Mouse (Mus musculus): ENCODE measurements around the gene Tnfrsf13c.

The Tnfrsf13c gene

GRCm38 (mm10) chr15:82208307-82208706 lies 15.9 kb downstream of the Tnfrsf13c start:
- no peak for DNase-seq (ENCODE audit: low spot score in 2 of 2)

- DNase-seq (ENCODE audit: low spot score in 2 of 2): no peak
These were observed 16.5 kb downstream of the Tnfrsf13c start for GRCm38 (mm10) chr15:82207504-82208219.

- DNase-seq (ENCODE audit: low spot score in 2 of 2): no peak
These were observed 17.1 kb downstream of the Tnfrsf13c start for GRCm38 (mm10) chr15:82207105-82207459.

- DNase-seq (ENCODE audit: low spot score in 2 of 2): no peak
These were observed 17.6 kb downstream of the Tnfrsf13c start for GRCm38 (mm10) chr15:82206365-82207104.

GRCm38 (mm10) chr15:82204680-82205371 lies 19.3 kb downstream of the Tnfrsf13c start:
- DNase-seq (ENCODE audit: low spot score in 2 of 2): no peak

- DNase-seq (ENCODE audit: low spot score in 2 of 2): no peak
These were observed 20.4 kb downstream of the Tnfrsf13c start for GRCm38 (mm10) chr15:82203611-82204351.

- DNase-seq (ENCODE audit: low spot score in 2 of 2): no peak
These were observed 21.1 kb downstream of the Tnfrsf13c start for GRCm38 (mm10) chr15:82203090-82203489.

GRCm38 (mm10) chr15:82202086-82202485 lies 22.1 kb downstream of the Tnfrsf13c start:
- DNase-seq (ENCODE audit: low spot score in 2 of 2): no peak

GRCm38 (mm10) chr15:82199546-82199945 lies 24.6 kb downstream of the Tnfrsf13c start:
- DNase-seq (ENCODE audit: low spot score in 2 of 2): no peak

GRCm38 (mm10) chr15:82198342-82198741 lies 25.8 kb downstream of the Tnfrsf13c start:
- DNase-seq (ENCODE audit: low spot score in 2 of 2): no peak

- no peak for DNase-seq (ENCODE audit: low spot score in 2 of 2)
These were observed 26.2 kb downstream of the Tnfrsf13c start for GRCm38 (mm10) chr15:82197937-82198336.

- DNase-seq (ENCODE audit: low spot score in 2 of 2): no peak
These were observed 26.9 kb downstream of the Tnfrsf13c start for GRCm38 (mm10) chr15:82197246-82197750.

GRCm38 (mm10) chr15:82196300-82196699 lies 27.9 kb downstream of the Tnfrsf13c start:
- no peak for DNase-seq (ENCODE audit: low spot score in 2 of 2)

- DNase-seq (ENCODE audit: low spot score in 2 of 2): no peak
These were observed 31.6 kb downstream of the Tnfrsf13c start for GRCm38 (mm10) chr15:82192617-82193016.

GRCm38 (mm10) chr15:82188481-82189240 lies 35.5 kb downstream of the Tnfrsf13c start:
- DNase-seq (ENCODE audit: low spot score in 2 of 2): peak; percentile 40 to 59

GRCm38 (mm10) chr15:82187924-82188323 lies 36.2 kb downstream of the Tnfrsf13c start:
- DNase-seq (ENCODE audit: low spot score in 2 of 2): no peak

GRCm38 (mm10) chr15:82187401-82187800 lies 36.8 kb downstream of the Tnfrsf13c start:
- no peak for DNase-seq (ENCODE audit: low spot score in 2 of 2)

- DNase-seq (ENCODE audit: low spot score in 2 of 2): peak; percentile 69 to 74
These were observed 37.2 kb downstream of the Tnfrsf13c start for GRCm38 (mm10) chr15:82186931-82187330.

- DNase-seq (ENCODE audit: low spot score in 2 of 2): peak in 1 of 2 experiments; percentile 43
These were observed 38.0 kb downstream of the Tnfrsf13c start for GRCm38 (mm10) chr15:82186131-82186530.

- no peak for DNase-seq (ENCODE audit: low spot score in 2 of 2)
These were observed 38.9 kb downstream of the Tnfrsf13c start for GRCm38 (mm10) chr15:82185062-82185783.

All from spleen, postnatal 36 days (tissue).